ENCODE assay signal across 9 mouse cellular contexts in the genomic region with DNA sequence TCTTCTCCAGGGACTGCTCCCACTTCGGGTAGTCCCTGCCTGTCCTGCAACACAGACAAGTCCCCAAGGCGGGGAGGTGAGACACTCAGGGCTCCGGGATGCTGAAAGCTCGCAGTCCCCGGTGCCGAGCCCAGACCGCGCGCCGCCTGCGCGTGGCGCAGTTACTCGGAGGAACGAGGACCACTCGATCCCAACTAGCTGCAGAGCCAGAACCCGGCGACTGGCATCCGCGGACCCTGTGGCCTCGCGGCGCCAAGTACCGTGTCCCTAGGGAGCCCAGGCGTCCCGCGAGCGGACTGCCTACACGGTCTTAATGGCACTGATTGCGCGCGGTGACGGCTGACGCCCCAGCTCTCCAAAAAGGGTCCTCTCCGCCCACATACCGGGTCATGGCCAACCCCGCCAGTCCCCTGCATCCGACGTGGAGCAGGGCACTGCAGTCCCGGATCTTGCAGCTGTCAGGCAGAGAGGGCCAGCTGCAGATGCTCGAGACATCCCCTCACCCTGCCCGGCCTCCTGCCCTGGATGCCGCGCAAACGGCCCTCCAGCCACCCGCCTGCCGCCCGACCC. TPM values are rescaled to one million over a fixed set of nuclear protein-coding genes. Genes with fewer than 3 reads are reported as not detected.
DNase-seq lines count a peak whose midpoint lies in the region; ATAC-seq and TF ChIP-seq lines count a peak whose summit lies in the region.
"Had no signal": no experiment of that assay in that cellular context is flagged by ENCODE, and none has a peak within 500 bp of the region (broad histone marks: within the 10 kb centered on the region; RNA-seq: fewer than 3 reads in every experiment).

No protein-coding gene starts in this region.

- H3K9ac ChIP-seq in kidney, embryonic 14.5 days (ENCODE audit: low read depth, low read length), result peak overlapping the region; percentile 77
- H3K9ac ChIP-seq in intestine, embryonic 16.5 days (ENCODE audit: low read depth, low read length), result peak overlapping the region; percentile 82
- peak overlapping the region; percentile 83 for H3K9ac ChIP-seq in limb, embryonic 14.5 days (ENCODE audit: low read depth, low read length, severe bottlenecking)
- peak overlapping the region; percentile 70 for H3K9ac ChIP-seq in midbrain, embryonic 14.5 days (replicated peaks; ENCODE audit: low read length)

- peak; percentile 77 for ATAC-seq in kidney, embryonic 14.5 days (ENCODE audit: low FRiP score, low TSS enrichment)
- ATAC-seq in intestine, embryonic 16.5 days, result peak; percentile 72
- ATAC-seq in limb, embryonic 14.5 days (ENCODE audit: low FRiP score, low read depth), result peak; percentile 79
- ATAC-seq in midbrain, embryonic 14.5 days (ENCODE audit: low FRiP score, low TSS enrichment), result peak; percentile 73

- H3K9me3 ChIP-seq in kidney, embryonic 14.5 days (ENCODE audit: control insufficient read depth, low read length), result no peaks in the 10 kb centered on the region
- H3K9me3 ChIP-seq in intestine, embryonic 16.5 days (ENCODE audit: control insufficient read depth, low read length), result no peaks in the 10 kb centered on the region
- no peaks in the 10 kb centered on the region for H3K9me3 ChIP-seq in limb, embryonic 14.5 days (ENCODE audit: control insufficient read depth, low read length)
- H3K9me3 ChIP-seq in midbrain, embryonic 14.5 days (ENCODE audit: control insufficient read depth, low read length), result no peaks in the 10 kb centered on the region

- no peak for TF ChIP-seq POLR2A in limb, embryonic 14.5 days (IDR thresholded peaks at IDR 0.05; ENCODE audit: borderline replicate concordance, extremely low read depth, insufficient read depth, insufficient read length)

- H3K27ac ChIP-seq in kidney, embryonic 14.5 days (ENCODE audit: low read depth, low read length), result peak overlapping the region; percentile 73; the same call in 1 of the 2 replicates
- peak overlapping the region; percentile 93 for H3K27ac ChIP-seq in intestine, embryonic 16.5 days (ENCODE audit: low read length)
- H3K27ac ChIP-seq in limb, embryonic 14.5 days (replicated peaks; ENCODE audit: low read depth, low read length), result peak overlapping the region; percentile 74
- H3K27ac ChIP-seq in midbrain, embryonic 14.5 days (replicated peaks; ENCODE audit: low read depth, low read length), result peak overlapping the region; percentile 46

- H3K4me2 ChIP-seq in kidney, embryonic 14.5 days (replicated peaks; ENCODE audit: low read depth, low read length), result peak overlapping the region; percentile 94
- H3K4me2 ChIP-seq in intestine, embryonic 16.5 days (ENCODE audit: low read depth, low read length), result peak overlapping the region; percentile 73
- H3K4me2 ChIP-seq in limb, embryonic 14.5 days (replicated peaks; ENCODE audit: low read depth, low read length, severe bottlenecking), result peak overlapping the region; percentile 89
- H3K4me2 ChIP-seq in midbrain, embryonic 14.5 days (ENCODE audit: low read length), result peak overlapping the region; percentile 99

- H3K4me1 ChIP-seq in kidney, embryonic 14.5 days (ENCODE audit: control insufficient read depth, insufficient read depth, low read length), result no peaks in the 10 kb centered on the region
- H3K4me1 ChIP-seq in intestine, embryonic 16.5 days (ENCODE audit: control insufficient read depth, insufficient read depth, low read length), result 0 out of 2 replicates have a peak, but pooled peaks cover 2% of the 10 kb centered on the region
- H3K4me1 ChIP-seq in limb, embryonic 14.5 days (ENCODE audit: control insufficient read depth, insufficient read depth, low read length), result peaks cover 10% of the 10 kb centered on the region
- H3K4me1 ChIP-seq in midbrain, embryonic 14.5 days (ENCODE audit: control insufficient read depth, insufficient read depth, low read length), result 0 out of 2 replicates have a peak, but pooled peaks cover 10% of the 10 kb centered on the region

- peaks cover 4% of the 10 kb centered on the region; the same call in 1 of the 2 replicates for H3K27me3 ChIP-seq in kidney, embryonic 14.5 days (ENCODE audit: control insufficient read depth, insufficient read depth, low read length)
- peaks cover 14% of the 10 kb centered on the region for H3K27me3 ChIP-seq in intestine, embryonic 16.5 days (replicated peaks; ENCODE audit: control insufficient read depth, insufficient read depth, low read length)
- H3K27me3 ChIP-seq in limb, embryonic 14.5 days (ENCODE audit: control insufficient read depth, insufficient read depth, low read length), result no peaks in the 10 kb centered on the region
- no peaks in the 10 kb centered on the region for H3K27me3 ChIP-seq in midbrain, embryonic 14.5 days (ENCODE audit: control insufficient read depth, insufficient read depth, low read length)

- peak overlapping the region; percentile 70 for H3K4me3 ChIP-seq in kidney, embryonic 14.5 days (ENCODE audit: low read length)
- H3K4me3 ChIP-seq in intestine, embryonic 16.5 days (ENCODE audit: low read length), result peak overlapping the region; percentile 73
- H3K4me3 ChIP-seq in limb, embryonic 14.5 days (replicated peaks; ENCODE audit: low read length), result peak overlapping the region; percentile 81
- peak overlapping the region; percentile 69 for H3K4me3 ChIP-seq in midbrain, embryonic 14.5 days (replicated peaks; ENCODE audit: low read depth, low read length)

- 0% methylated on average over 48 of the region's 48 CpGs for WGBS in kidney, embryonic 14.5 days
- 0% methylated on average over 48 of the region's 48 CpGs for WGBS in intestine, embryonic 16.5 days
- WGBS in limb, embryonic 14.5 days, result under 1% methylated on average over 44 of the region's 48 CpGs
- under 1% methylated on average over 48 of the region's 48 CpGs for WGBS in midbrain, embryonic 14.5 days

- DNase-seq in kidney, adult 11 months, result no peak
- DNase-seq in embryo, embryonic 11.5 days (ENCODE audit: low read depth, low spot score), result peak; percentile 46
- peak; percentile 51 to 84 for DNase-seq in gastrocnemius, postnatal 4 days (ENCODE audit: low spot score in 2 of 2)
- peak; percentile 55 for DNase-seq in limb, embryonic 14.5 days (ENCODE audit: low spot score)
- DNase-seq in midbrain, embryonic 14.5 days, result peak; percentile 82
- peak; percentile 39 for DNase-seq in urinary bladder, postnatal 25 days (ENCODE audit: low spot score)

- H3K36me3 ChIP-seq in kidney, embryonic 14.5 days (ENCODE audit: control insufficient read depth, insufficient read depth, low read length), result no peaks in the 10 kb centered on the region
- no peaks in the 10 kb centered on the region for H3K36me3 ChIP-seq in intestine, embryonic 16.5 days (ENCODE audit: control insufficient read depth, insufficient read depth, low read length)
- peaks cover 13% of the 10 kb centered on the region for H3K36me3 ChIP-seq in limb, embryonic 14.5 days (ENCODE audit: control insufficient read depth, insufficient read depth, low read length)
- no peaks in the 10 kb centered on the region for H3K36me3 ChIP-seq in midbrain, embryonic 14.5 days (ENCODE audit: control insufficient read depth, insufficient read depth, low read length)

RNA-seq across cellular contexts. Expression of gene Gm9913, which starts 0.9 kb away (rescaled TPM):
- polyA plus RNA-seq in kidney, embryonic 14.5 days (2014; fragmentation: Nextera tagmentation; extraction: Ambion mirVana), result 0.29 and 0.57 TPM in 2 replicates
- under 1 TPM; 0.36 to 0.49 TPM for total RNA-seq in gastrocnemius, postnatal 4 days (2021)
- polyA plus RNA-seq in intestine, embryonic 16.5 days (2015; fragmentation: Nextera tagmentation; extraction: Ambion mirVana), result 0.16 and 0.51 TPM in 2 replicates
- 0.19 and 0.24 TPM in 2 replicates for polyA plus RNA-seq in limb, embryonic 14.5 days (2012; rRNA removed)
- polyA plus RNA-seq in limb, embryonic 14.5 days (2014; fragmentation: Nextera tagmentation; extraction: Ambion mirVana), result 0.40 and 0.75 TPM in 2 replicates
- polyA plus RNA-seq in midbrain, embryonic 14.5 days (2014; fragmentation: Nextera tagmentation; extraction: Ambion mirVana), result 0.09 TPM in 1 of 2 replicates, not detected in the other
- total RNA-seq: MEL had no signal

RNA-seq across cellular contexts. Expression of gene Fbn1, which starts 2.0 kb away (rescaled TPM):
- polyA plus RNA-seq in kidney, embryonic 14.5 days (2014; fragmentation: Nextera tagmentation; extraction: Ambion mirVana), result 10.9 and 19.8 TPM in 2 replicates
- total RNA-seq in gastrocnemius, postnatal 4 days (2021), result 100 to 1,000 TPM; 389 to 440 TPM
- polyA plus RNA-seq in intestine, embryonic 16.5 days (2015; fragmentation: Nextera tagmentation; extraction: Ambion mirVana), result 12.6 and 15.6 TPM in 2 replicates
- 29.5 and 31.4 TPM in 2 replicates for polyA plus RNA-seq in limb, embryonic 14.5 days (2012; rRNA removed)
- 47.0 and 49.4 TPM in 2 replicates for polyA plus RNA-seq in limb, embryonic 14.5 days (2014; fragmentation: Nextera tagmentation; extraction: Ambion mirVana)
- 1.4 and 4.4 TPM in 2 replicates for polyA plus RNA-seq in midbrain, embryonic 14.5 days (2014; fragmentation: Nextera tagmentation; extraction: Ambion mirVana)
- total RNA-seq: MEL had no signal
